Comparison of ENCODE assay signal across 12 mouse cellular contexts in the genomic region with DNA sequence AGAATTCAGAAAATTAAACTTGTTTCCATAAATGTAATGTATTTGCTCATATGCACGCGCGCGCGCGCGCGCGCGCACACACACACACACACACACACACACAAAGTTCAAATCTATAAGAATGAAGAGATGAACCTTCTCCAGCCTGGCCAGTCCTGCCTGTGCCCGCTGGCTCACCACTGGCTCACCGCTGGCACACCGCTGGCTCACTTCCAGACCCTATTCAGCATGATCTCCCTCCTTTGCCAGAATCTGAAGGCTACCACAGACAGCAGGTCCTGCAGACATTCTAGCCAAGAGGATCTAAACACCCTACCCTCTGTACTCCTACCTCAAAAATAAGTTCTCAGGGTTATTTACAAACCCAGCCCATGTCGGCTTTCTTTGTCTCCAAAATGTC.
DNase-seq lines count a peak whose midpoint lies in the region; ATAC-seq and TF ChIP-seq lines count a peak whose summit lies in the region.
"Had no signal": no experiment of that assay in that cellular context is flagged by ENCODE, and none has a peak within 500 bp of the region (broad histone marks: within the 10 kb centered on the region; RNA-seq: fewer than 3 reads in every experiment).

No protein-coding gene starts in this region.

- no peak overlapping the region for H3K27ac ChIP-seq in neural tube, embryonic 14.5 days (ENCODE audit: low read depth, low read length)
- H3K27ac ChIP-seq in liver, postnatal 0 days (ENCODE audit: low read depth): no peak overlapping the region
- H3K27ac ChIP-seq: limb, embryonic 12.5 days; macrophage had no signal

- no peaks in the 10 kb centered on the region for H3K36me3 ChIP-seq in neural tube, embryonic 14.5 days (ENCODE audit: control insufficient read depth, insufficient read depth, low read length)
- H3K36me3 ChIP-seq in liver, postnatal 0 days (replicated peaks; ENCODE audit: insufficient read depth, low read length): no peaks in the 10 kb centered on the region
- H3K36me3 ChIP-seq: heart, embryonic 12.5 days; limb, embryonic 12.5 days had no signal

- H3K4me3 ChIP-seq in neural tube, embryonic 14.5 days (ENCODE audit: low read depth, low read length): no peak overlapping the region
- no peak overlapping the region for H3K4me3 ChIP-seq in liver, postnatal 0 days (ENCODE audit: low read depth, low read length)

- no peaks in the 10 kb centered on the region; the same call in 1 of the 2 replicates for H3K9me3 ChIP-seq in neural tube, embryonic 14.5 days (ENCODE audit: control insufficient read depth, low read length)
- no peaks in the 10 kb centered on the region for H3K9me3 ChIP-seq in liver, postnatal 0 days (ENCODE audit: low read length)
- H3K9me3 ChIP-seq: limb, embryonic 12.5 days had no signal

- H3K9ac ChIP-seq in neural tube, embryonic 14.5 days (replicated peaks; ENCODE audit: low read depth, low read length): no peak overlapping the region
- H3K9ac ChIP-seq in liver, postnatal 0 days (replicated peaks): no peak overlapping the region
- H3K9ac ChIP-seq: limb, embryonic 12.5 days had no signal

- peak overlapping the region; percentile 64; the same call in 1 of the 2 replicates for H3K4me2 ChIP-seq in neural tube, embryonic 14.5 days (ENCODE audit: low read depth, low read length)
- no peak overlapping the region for H3K4me2 ChIP-seq in liver, postnatal 0 days (ENCODE audit: low read depth, low read length)

- peaks cover 6% of the 10 kb centered on the region; the same call in 1 of the 2 replicates for H3K4me1 ChIP-seq in neural tube, embryonic 14.5 days (ENCODE audit: control insufficient read depth, insufficient read depth, low read length)
- H3K4me1 ChIP-seq in liver, postnatal 0 days (ENCODE audit: insufficient read depth): 0 out of 2 replicates have a peak, but pooled peaks cover 3% of the 10 kb centered on the region

- ATAC-seq in neural tube, embryonic 14.5 days (ENCODE audit: low read depth): no peak
- no peak for ATAC-seq in liver, postnatal 0 days

- DNase-seq in cerebellum, postnatal 14 days: peak; percentile 35 to 49
- DNase-seq in cerebellum, adult 18-20 months: no peak
- peak; percentile 19 for DNase-seq in heart, postnatal 4 days
- no peak for DNase-seq in heart, postnatal 36 days
- DNase-seq in right cerebral cortex, postnatal 4 days: peak; percentile 35
- DNase-seq in right cerebral cortex, adult 18-20 months: no peak
- no peak for DNase-seq in liver, postnatal 0 days
- DNase-seq: right cerebral cortex, postnatal 14 days had no signal

- intact Hi-C loops in heart, postnatal 36 days (cut with DNase I): no loop called here

- H3K27me3 ChIP-seq in neural tube, embryonic 14.5 days (ENCODE audit: control insufficient read depth, insufficient read depth, low read length): no peaks in the 10 kb centered on the region
- H3K27me3 ChIP-seq in liver, postnatal 0 days (ENCODE audit: insufficient read depth, low read length): peaks cover 37% of the 10 kb centered on the region

- no peak for TF ChIP-seq EP300 in liver, postnatal 0 days (IDR thresholded peaks at IDR 0.05; ENCODE audit: low read depth)

- TF ChIP-seq CTCF in liver, postnatal 0 days (IDR thresholded peaks at IDR 0.05; ENCODE audit: low read depth): no peak

- 73% methylated on average over 14 of the region's 14 CpGs for WGBS in neural tube, embryonic 14.5 days
- 75% methylated on average over 14 of the region's 14 CpGs for WGBS in liver, postnatal 0 days (ENCODE audit: insufficient replicate concordance)

Comparison
In these comparisons a context has a peak if more than half of its experiments do, and no peak if none do; other contexts are left out.
1. DNase-seq: peak in cerebellum, postnatal 14 days (2 of 2), heart, postnatal 4 days (single experiment) and right cerebral cortex, postnatal 4 days (single experiment); none in cerebellum, adult 18-20 months (0 of 2), heart, postnatal 36 days (0 of 2), right cerebral cortex, adult 18-20 months (single experiment) and liver, postnatal 0 days (single experiment).